Mouse (Mus musculus) fibroblast of lung, adult 2 months (primary cell): Measurements from ENCODE around the gene 4931406P16Rik.

ENCODE experiments used
- DNase-seq: peaks from one replicate; pipeline ENCODE4 v3.0.0-alpha.2; 2011; ENCODE audit warnings: low read depth

Gene 4931406P16Rik

DNA sequence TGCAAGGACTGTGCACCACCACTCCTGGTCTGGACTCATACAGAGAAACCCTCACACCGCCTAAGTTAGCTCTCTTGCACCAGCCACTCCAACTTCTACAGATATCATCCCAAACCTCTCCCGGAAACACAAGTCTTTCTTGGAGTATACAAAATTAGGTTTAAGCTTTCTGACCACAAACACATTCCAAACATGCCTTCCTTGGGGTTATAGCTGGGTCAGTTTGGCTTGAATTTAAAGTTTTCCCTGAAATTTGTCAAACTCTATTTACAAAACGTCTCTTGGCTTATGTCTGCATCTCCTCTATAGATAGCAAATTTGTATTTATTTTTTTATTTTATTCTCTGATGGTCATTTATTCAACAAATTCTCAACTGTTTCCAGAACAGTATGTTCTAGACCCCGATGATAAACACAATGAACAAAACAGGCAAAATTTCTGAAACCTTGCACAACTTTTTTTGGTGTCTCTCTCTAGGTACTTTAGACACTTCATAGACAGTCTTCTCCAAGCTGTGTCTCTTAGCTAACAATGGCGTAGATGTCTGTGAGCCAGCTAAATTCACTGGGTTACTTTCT, 4.1 kb downstream of the 4931406P16Rik start:
- no peak for DNase-seq

DNA sequence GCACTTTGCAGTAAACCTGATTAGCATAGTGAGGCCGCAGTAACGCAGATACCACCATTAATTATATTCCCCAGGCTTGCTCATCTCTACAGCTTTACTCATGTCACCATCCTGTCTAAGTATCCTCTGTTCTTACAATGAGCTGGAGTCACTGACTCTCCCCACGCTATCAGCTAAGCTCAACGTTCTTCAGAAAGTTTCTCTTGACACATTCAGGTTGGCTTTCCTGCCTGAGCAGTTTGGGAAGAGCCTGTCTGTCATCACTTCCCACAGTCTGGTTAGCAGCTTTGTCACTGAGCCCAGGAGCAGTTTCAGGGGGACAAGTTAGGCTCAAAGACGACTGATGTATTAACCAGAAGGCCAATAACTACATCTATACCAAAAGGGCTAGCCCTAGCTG, 4.8 kb downstream of the 4931406P16Rik start:
- no peak for DNase-seq

DNA sequence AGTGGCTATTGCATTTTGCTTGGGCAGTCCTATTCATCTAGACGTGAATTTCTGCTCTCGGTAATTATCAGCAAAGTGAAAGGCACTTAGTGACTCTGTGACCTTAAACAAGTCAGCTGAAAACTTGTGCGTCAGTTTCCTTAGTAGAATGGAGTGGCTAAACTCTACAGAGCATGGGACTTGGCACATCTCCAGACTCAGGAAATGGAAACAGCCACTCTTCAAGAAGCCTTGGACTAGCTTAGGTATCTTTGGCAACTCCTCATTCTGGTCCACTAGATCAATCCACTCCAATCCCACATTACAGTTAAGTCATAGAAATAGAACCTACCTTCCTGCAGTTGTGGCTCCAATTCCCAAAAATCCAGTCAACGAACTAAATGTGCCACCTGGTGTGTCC, 7.9 kb downstream of the 4931406P16Rik start:
- no peak for DNase-seq

DNA sequence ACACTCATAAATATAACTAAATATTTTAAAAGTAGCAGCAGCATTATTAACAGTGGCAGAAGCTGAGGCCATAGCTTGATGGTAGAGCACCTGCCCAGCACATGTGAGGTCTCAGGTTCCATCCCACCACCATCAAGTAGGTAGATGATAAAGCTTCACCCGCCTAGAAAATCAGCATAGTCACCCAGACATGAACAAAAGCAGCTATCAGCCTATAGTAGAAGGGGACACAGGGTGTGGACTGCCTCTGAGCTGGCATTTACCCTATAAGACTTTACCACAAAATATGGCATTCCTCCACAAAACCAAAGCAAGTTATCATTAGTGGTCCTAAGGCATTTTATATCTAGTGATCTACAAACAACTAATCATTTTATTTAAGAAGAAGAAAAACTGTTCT, 10.7 kb downstream of the 4931406P16Rik start:
- DNase-seq: no peak

DNA sequence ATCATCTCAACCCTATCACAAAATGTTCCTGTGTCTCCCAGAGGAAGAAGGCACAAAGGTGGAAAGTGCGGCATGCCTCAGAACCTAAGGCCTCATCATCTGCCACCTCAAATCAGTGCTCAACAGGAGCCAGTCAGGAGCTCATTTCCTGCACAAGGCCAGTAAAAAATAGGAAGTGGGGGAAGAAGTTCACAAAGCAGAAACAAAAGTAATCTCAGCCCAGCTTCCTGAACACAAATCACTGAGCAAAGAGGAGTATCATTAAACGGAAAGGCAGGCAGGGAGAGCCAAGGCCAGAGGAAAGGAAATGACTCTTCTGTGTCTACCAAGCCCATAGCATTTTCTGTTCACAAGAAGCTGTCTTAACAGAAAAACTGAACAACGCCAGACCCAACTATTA, 11.4 kb downstream of the 4931406P16Rik start:
- DNase-seq: no peak

DNA sequence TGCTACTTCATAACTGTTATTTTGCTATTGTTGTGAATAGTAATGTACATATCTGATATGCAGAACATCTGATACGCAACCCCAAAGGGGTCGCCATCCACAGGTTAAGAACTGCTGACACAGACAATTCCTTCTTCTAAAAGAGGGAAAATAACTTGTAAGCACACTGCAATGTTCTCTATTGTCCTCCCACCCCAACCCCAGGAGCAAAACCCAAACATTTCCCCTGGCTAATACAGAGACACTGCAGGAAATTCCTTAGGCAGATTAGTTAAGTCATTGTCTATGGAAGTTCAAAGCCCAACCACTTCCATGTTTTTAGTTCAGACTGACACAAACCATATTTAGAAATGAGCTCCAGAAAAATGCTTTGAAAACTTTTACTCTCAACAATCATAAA, 14.5 kb downstream of the 4931406P16Rik start:
- no peak for DNase-seq

DNA sequence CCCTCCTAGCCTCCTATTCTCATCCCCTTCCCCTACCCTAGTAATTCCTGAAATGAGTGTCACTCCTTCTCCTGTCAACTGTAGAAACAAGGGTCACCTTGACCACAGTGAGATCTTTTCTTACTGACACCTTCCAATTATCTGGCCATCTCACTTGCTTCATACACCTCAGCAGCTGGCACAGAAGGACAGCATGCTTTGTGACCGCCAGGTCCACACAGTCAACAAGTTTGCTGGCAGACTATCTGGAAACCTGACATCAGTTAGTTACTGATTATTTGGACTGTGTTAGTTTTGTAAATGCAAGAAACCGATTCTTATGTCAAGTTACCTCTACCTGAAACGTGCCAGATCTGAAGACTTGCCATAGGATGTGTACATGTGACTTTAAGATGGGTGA, 17.2 kb downstream of the 4931406P16Rik start:
- no peak for DNase-seq

DNA sequence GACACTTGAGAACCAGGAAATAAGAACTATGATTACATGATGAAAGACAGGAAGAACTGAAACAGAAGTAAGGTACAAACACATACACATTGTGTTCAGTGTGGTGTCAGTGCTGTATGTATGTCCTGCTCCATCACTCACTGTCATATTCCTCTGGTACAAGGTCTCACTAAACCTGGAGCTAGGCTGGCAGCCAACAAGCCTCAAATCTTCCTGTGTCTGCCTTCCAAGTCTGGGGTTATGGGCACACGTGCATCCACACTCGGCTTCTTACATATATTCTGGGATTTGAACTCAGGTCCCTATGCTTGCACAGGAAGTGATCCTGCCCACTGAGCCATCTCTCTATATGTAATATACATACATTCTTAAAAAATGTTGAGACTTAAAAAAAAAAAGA, 20.7 kb downstream of the 4931406P16Rik start:
- no peak for DNase-seq

DNA sequence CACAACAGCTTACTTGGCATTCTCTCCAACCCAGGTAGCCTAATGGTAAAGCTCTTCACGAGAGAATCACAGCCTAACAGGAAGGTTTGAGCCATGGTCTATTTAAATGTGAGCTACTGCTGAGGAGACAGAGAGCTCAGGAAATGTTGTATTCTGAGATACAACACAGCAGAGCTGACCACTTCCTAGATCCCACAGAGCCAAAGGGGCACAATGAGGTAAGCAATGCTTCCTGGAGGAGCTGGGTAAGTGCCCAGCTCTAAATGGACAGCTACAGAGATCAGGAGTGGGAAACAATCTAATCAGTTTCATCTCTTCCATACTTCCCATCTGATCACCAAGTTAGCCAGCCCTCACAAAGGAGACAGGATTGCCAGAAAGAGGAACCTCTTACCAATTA, 22.1 kb downstream of the 4931406P16Rik start:
- DNase-seq: no peak

DNA sequence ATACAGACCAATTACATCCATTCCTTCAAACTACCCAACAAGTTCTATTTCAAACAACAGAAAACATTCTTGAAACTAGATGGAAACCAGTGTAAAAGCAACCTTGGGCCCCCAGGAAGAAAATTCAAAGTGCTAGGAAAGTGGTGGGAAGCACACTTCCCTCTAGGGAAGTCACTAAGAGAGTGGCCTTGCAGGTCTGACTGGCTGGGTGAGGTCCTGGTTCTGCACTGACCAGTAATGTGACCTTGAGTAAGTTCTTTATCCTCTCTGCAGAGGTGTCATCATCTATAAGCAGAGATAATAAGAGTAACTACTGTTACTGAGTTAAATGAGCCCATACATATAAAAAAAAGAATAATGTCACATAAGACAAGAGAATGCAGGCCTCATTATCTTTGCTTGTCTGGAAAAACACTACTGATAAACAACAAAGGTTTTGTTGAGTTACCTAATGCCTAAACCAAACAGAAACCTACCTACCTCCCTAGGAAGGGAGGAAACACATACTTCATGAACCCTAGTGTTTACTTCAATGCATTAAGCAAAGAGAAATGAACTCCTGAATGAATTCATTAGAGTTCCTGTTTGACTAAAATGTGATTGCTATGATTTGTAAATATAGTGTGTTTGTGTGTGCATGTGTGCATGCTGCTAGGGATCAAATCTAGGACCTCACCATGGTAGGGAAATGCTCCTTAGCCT, 22.8 kb downstream of the 4931406P16Rik start:
- no peak for DNase-seq

DNA sequence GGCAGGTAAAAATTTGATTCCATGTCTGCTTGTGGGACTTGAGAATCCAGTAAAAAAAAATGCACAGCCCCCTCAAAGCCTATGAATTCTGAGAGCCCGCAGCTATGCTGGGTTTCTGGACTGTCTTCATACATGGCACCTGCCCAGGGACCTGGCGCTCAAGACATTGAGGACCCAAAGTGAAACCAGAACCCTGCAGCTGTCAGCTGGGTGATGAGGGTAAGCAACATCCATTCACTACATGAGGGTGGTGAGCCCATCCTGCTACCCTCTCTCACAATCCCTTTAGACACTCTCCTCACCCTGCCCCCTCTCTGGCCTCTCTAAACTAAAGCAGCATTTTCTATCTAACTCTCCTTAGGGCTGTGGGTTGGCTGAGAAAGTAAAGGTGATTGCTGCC, 35.7 kb downstream of the 4931406P16Rik start:
- no peak for DNase-seq

DNA sequence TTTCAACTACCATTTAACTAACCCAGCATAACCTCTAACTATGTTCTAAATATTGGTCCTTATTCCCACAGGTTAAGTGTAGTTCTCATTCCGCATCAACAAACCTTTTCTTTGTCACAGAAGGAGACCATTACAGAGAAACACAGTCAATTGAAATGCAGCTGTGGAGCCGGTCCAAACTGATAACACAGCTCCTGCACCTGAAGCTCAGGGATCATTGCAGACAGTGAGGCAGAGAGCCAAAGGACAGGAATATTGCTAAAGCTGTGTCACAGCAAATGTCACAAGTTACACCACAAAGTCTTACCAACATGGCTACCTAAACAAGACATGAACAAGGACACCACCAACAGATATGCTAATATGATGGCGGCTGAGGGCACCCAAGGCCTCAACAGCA, 37.3 kb downstream of the 4931406P16Rik start:
- no peak for DNase-seq

DNA sequence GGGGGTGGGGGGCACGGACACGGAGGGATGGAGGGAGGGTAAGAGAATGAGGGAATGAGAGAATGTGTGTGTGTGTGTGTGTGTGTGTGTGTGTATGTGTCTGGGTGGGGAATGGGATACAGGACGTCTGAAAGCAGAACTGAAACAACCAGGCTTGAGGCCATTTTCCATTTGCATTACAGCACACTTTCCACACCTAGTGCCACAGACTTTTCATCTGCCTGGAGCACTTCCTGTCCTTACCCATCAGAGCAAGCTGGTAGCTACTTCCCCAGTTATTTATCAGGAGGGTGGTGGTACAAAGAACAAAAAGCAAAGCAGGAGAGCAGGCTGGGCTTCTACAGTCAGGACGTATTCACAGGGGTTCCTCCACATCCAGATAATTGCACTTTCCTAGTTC, 40.9 kb downstream of the 4931406P16Rik start:
- DNase-seq: no peak

DNA sequence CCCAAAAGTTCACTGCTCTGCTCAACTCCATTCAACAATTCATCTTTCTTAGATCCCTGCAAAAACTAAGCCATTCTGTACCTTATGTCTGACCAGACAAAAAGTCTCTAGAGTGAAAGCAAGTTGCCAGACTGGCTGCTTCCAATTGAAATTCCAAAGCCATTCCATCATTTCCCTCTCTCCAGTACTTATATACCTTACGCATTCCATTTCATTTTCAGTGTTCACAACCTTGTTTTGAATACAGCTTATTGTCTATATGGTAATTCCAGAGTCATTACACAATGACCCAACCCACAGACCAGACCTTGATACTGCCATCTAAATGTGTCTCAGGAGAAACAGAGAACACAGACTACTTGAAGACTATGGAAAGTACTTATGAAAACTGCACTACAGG, 44.9 kb downstream of the 4931406P16Rik start:
- DNase-seq: no peak

DNA sequence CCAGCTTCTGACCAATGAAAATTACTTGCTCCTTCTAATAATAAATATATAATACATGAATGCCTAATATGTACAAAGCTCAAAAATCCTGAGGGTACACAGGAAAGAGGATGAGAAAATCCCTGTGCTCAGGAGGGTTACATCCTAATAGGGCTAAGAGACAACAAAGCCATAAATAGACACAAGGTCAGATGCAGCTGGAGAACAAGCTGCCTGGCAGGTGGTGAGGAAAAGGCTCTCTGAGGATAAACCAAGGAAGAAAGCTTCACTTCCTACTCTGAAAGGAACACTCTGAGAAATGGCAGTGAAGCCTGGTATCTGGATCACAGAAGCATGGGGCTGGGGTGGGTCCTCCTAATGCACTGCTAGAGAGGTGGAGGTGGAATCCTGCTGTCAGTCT, 46.9 kb downstream of the 4931406P16Rik start:
- no peak for DNase-seq

DNA sequence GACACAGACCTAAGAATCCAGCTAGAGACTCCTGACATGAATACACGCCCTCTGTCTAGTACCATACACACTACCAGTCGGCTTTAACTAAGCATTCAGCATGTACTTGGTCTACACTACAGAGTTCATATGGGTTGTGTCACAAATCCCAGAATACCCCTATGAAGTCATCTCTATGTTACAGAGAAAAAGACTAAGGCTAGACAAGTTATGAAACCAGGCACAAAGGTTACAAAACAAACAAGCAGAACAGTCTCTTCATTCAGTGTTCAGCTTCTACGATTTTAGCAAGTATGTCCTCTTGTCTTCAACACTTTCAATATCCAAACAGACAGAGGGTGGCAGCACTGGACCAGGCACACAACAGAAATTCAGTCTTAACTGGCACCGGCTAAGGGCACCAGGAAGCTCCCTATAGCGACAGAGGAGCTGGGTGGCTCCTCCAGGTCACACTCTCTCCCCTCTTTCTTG, 47.4 kb downstream of the 4931406P16Rik start:
- peak; percentile 77 for DNase-seq

DNA sequence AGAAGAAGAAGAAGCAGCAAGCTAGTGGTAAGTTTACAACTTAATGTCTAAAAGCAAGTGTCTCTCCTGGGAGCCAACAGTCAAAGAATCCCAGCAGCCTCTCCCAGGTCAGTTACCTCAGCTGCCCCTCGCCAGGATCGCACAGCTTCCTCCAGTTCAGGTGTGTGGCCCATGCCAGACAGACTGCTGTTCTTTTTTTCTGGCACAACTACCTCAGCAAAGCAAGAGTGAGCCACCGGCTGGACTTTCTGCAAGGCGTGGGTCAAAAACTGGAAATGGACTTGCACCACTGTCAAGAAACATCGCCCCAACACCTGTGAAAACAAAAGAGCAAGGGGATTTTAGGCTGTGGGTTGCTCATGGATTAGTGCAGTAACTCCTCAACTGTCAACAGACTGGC, 49.9 kb downstream of the 4931406P16Rik start:
- DNase-seq: no peak

DNA sequence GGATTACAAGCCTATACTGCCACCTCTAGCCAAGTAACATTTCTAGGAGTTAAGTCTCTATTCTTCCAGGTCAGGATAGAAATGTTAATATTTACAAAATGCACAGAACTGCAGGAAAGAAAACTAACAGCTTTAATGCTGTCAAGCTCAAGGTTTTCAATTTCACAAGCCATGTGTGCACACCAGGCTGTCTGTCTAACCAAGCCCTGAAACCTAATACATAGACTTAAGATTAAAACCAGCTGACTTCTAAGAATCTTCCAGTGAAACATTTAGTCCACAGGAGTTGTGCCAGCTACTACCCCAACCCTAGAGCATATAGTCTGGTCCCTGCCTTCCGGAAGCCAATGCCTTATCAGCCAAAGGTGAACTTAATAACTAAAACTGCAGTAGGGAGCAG, 54.9 kb downstream of the 4931406P16Rik start:
- DNase-seq: no peak

DNA sequence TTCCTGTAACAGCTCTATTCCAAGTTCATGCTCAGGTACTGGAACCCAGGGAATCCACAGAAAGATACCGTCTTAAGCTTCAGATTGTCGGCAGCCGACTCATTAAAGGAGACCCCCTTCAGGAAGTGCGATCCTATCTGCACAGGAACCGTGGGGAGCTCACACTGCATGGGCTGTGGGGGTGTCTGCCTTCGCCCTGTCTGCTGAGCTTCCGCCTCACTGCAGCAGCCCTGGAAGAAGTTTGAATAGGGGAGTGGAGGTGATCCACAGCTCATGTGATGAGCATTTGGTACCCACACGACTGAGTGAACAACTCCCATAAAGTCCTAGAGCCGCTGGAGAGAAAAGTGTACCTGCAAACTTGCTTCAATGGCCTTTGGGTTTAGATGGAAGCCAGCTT, 56.1 kb downstream of the 4931406P16Rik start:
- no peak for DNase-seq

DNA sequence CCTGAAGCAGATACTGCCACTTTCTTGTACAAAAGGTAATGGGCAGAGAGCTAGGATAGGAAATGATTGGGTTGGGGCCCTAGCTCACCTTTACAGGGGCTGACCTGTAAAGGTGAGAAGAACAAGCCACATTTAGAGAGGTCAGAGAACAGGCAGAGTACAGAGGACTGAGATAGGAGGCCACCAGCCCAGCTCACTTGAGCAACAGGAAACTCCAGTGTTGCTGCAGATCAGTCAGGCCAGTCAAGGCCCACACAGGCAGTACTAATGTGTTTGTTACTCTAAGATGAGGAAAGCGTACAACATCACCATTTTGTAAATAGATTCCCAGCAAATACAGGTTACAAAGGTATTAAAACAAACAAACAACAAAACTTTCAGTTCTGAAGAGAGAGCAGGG, 57.4 kb downstream of the 4931406P16Rik start:
- DNase-seq: no peak

DNA sequence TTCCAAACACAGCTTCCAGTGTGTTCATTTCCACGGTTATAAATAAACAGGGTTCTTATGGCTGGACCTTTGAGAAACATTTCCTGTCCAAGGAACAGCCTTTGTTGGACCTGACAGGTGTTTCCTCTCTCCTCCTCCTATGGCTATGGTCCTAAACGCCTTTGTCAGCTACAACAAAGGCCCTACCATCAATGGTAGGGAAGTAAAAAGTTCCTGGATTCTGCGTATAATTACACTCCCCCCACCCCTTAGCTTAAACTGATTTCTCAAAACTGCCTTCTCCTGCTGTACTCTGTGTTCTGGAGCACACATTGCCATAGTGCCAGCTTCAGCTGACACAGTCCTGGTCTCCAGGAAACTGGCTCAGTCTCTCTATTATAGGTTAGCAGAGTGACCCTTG, 58.2 kb downstream of the 4931406P16Rik start:
- no peak for DNase-seq

DNA sequence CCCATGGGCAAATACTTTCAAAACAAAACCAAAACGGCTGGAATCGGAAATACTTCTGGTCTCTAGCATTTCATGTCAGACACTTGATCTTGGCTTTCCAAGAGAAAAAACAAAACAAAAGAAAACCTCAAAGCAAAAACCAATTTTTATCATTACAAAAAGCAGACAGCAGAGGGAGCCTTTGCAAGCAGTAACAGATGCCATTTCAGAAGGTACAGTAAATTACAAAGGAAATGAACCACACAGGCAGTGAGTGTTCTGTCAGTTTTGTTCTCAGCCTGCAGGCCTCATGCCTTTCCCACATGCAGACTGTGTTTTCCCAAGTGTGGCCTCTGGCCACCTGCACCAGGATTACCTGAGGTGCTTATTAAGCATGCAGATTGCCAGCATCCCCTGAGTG, 61.3 kb downstream of the 4931406P16Rik start:
- no peak for DNase-seq

DNA sequence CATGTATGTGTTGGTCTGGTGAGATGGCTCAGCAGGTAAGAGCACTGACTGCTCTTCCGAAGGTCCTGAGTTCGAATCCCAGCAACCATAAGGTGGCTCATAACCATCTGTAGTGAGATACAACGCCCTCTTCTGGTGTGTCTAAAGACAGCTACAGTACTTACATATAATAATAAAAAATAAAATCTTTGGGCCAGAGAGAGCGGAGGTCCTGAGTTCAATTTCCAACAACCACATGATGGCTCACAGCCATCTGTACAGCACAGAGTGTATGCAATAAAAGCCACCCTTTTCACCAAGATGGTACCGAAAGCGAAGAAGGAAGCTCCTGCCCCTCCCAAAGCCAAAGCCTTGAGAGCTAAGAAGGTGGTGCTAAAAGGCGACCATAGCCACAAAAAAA, 62.6 kb downstream of the 4931406P16Rik start, which contains the start of gene Gm6096:
Gm6096 (plus strand) TSS at position 301 of the 400 bp plus-strand sequence.
- DNase-seq: no peak
